Mouse (Mus musculus) fat pad, adult 2 months (tissue): Measurements from ENCODE around the gene Abca7.

Experiments used
- DNase-seq: peaks from one replicate; pipeline ENCODE4 v3.0.0-alpha.2; 2011; ENCODE audit warnings: low read depth, low spot score; ENCODE audit errors: extremely low read depth

The Abca7 gene

GRCm38 (mm10) chr10:80063877-80064650 is 67.8 kb downstream of the Abca7 start:
- no peak for DNase-seq
